Mouse (Mus musculus): ENCODE data around the gene Sh3bgr.

Gene Sh3bgr

DNA sequence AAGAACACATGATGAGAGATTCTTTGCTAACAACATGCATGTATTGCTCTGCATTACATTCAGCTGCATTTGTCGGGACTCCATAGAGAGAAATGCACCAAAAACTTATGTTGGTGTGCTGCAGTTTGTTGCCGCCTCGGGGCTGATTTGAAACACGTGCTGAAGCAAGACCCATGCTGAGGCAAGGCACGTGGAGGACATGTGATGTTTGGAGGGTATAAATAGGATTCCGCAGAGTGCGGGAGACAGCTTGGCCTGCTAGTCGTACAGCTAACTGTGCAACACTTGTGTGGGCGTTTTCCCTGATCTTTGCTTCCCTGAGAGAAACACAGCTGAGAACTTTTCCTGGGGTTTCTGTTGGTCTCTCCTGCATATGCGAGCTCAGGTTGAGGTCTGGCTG lies 9.5 kb downstream of the Sh3bgr start:
- peak; percentile 37 for DNase-seq (ENCODE audit: low read depth, low spot score)

DNA sequence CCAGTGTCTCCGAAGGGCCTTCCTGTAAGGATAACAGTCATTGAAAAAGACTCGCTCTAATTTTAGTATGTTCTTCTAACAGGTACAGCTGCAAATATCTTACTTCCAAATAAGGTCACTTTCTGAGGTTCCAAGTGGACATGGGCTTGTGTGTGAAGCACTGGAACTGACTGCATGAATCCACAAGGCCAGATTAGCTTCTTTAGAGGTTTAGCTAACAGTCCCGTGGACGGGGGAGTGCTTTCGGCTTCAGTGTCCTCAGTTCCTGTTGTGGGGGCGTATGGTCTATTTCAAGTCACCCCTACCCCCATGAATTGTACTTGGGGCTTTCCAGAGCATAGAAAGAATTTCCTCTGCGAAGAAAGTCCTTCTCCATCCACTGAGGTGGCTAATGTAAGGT lies 10.6 kb downstream of the Sh3bgr start:
- DNase-seq (ENCODE audit: low read depth, low spot score), result no peak

DNA sequence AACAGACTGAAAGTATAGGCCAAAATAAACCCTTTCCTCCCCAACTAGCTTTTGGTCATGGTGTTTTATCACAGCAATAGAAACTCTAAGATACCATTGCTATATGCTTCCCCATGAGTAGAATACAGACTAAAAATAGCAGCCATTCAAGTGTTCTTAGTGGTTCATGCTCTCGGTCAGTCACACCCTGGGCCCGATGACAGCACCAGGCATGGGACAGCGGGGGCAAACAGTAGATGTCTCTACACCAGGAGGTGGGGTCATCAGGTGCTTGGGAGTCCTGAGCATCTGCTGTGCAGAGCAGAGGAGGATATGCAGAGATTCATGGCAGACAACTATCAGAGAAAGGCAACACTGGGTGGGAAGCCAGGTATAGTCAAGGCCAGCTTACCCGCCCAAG lies 12.8 kb downstream of the Sh3bgr start:
- no peak for DNase-seq (ENCODE audit: low read depth, low spot score)

DNA sequence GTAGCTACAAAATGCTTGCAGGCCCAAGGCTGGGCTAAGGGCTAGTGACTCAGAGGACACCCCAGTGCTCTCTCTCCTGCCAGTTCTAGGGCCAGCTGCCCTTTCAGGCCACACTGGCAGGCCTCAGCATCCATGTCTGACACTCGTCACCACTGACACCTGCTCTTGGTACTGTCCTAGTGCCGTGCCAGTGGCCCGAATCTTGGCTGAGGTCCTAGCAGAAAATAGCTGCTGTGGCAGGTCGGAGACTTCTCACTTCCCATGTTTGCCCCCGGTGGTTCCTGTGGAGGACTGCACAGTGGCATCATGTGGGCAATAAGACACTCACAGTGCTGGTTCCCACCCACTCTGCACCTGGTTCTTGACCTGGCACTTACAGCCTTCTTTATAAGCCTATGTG lies 21.2 kb downstream of the Sh3bgr start:
- DNase-seq (ENCODE audit: low read depth, low spot score), result peak; percentile 93

DNA sequence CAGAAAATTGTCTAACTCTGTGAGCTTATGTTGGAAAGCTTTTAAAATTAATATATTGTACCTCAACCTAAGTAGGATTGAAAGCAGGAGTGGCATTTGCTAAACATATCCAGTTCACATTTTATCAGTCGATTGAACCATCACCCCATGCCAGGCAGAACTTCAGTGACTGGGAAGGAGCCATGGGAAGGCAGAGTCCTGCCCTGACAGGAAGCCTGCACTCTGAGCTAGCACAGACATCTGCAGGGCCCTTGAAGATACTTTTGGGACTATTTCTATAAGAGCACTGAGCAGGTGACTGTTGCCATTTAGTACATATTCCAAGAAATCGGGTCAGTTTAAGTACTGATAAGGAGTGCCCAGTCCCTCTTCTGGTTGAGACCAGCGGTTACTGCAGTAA lies 21.7 kb downstream of the Sh3bgr start:
- no peak for DNase-seq (ENCODE audit: low read depth, low spot score)

DNA sequence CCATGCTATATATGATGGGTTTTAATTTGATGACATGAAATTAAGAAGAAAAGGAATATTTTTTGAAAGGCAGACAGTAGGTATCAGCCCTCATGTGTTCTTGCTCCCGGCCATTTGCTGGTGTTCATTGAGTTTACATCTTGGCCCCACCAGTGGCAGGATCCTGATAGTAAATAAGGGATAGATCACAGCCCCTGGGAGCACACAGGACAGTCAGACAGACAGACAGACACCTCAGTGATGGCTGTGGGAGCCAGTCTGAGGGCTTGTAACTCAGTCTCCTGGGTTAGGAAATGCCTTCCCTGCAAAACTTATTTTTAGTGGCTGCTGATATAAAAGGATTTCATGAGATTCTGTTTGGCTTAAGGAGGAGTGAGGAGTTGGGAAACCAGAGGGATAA lies 22.2 kb downstream of the Sh3bgr start:
- DNase-seq (ENCODE audit: low read depth, low spot score), result no peak

DNA sequence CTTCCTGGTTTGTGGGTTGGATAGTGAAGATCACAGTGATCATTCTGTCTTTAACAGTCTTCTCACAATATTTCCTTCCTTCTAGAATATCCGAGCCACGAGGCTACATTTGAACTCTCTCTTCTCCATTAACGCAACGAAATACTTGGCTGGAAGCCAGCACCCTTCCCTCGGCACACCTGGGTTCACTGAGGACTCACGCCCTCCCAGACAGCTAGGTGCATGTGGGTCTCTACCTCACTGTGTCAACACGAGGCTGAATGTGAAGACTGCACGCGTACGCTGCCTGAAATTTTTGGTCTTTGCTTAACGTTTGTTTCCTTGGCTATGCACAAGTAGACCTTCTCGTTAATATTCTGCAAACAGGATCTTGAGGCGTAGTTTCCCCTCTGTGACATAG lies 28.2 kb downstream of the Sh3bgr start:
- DNase-seq (ENCODE audit: low read depth, low spot score), result no peak

DNA sequence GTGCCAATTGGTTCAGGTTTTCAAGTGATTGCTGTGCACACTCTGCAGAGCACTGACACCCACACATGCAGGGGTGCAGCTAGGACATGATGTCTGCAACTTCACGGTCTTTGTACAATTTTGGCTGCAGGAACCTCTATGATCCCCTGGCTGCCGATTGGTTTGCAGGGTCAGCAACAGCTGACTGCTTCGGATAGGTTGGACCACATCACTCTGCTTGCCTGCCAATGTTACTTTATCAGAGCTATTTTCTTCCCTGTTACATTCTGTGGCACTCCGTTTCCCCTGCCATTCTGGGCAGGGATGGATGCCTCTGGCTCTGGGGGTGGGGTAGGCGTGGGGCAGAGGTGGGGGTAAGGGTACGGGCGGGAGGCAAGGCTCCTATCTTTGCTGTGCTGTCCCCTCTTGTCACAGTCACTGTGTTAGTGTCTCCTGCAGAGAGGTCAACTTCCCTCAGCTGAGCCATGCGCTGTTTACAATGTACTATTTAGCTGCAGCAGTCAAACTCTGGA lies 28.9 kb downstream of the Sh3bgr start:
- no peak for DNase-seq (ENCODE audit: low read depth, low spot score)

DNA sequence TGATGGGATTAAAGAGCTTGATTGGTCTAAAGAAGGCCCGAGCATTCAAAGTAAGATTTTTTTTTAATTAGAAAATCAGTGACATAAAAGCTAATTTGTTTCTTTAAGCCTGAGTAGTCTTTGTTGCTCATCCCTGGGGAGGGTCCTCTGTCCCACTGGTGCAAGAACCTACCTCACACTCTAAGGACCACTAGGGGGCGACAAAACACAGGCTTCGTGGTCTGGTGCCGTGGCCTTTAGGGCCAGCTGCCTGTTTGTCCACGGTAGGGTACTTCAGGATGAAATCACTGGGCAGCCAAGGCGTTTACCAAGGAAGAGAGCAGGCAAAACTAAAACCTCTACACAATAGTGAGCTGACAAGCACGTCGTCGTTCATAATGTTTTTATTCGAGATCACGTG lies 30.2 kb downstream of the Sh3bgr start:
- DNase-seq (ENCODE audit: low read depth, low spot score), result peak; percentile 68

DNA sequence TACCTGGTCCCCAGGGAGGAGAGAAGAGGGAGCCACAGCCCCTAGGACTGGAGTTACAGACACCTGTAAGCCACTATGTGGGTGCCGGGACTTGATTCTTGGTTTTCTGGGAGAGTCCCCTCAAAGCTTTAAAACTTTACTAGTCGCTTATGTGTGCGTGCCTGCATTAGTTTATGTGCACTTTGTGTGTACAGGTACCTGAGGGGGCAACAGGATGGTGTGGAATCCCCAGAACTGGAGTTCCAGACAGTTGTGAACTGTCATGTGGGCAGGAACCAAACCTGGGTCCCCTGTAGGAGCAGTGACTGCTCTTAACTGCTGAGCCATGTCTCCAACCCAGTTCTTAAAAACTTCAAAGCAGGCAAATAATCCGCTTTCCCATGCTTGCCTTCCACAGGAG lies 31.0 kb downstream of the Sh3bgr start:
- no peak for DNase-seq (ENCODE audit: low read depth, low spot score)

DNA sequence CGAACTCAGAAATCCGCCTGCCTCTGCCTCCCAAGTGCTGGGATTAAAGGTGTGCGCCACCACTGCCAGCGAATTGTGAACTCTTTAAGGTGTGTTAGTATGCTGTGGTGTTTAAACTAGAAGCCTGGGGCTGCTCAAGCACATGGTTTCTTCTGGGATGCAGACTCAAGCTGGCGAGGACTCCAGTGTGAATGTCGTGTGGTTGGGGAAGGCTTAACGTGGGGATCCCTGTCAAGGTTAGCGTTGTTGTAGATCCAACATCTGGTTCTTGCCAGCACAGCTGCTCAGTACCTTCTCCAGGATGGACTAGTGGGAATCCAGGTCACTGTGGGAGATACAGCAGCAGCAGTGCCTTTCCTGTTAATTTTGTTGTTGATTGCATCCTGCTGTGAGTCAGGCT lies 31.7 kb downstream of the Sh3bgr start:
- DNase-seq (ENCODE audit: low read depth, low spot score), result no peak

DNA sequence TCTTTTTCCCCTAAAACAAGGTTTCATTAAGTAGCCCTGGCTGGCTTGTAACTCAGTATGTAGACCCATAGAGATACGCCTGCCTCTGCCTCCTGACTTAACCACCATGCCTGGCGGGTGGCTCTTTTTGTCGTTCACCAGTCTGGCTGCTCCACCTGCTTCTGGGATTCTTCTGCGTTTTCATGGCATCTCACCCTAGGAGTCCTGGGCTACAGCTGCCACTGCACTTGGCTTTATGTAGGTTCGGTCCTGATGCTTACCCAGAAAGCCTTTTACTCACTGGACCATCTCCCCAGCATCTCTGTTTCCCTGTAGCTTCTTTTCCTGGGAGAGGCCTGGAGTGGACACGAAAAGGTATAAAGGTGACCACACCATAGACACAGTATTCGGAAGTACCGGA lies 33.7 kb downstream of the Sh3bgr start:
- DNase-seq (ENCODE audit: low read depth, low spot score), result no peak

DNA sequence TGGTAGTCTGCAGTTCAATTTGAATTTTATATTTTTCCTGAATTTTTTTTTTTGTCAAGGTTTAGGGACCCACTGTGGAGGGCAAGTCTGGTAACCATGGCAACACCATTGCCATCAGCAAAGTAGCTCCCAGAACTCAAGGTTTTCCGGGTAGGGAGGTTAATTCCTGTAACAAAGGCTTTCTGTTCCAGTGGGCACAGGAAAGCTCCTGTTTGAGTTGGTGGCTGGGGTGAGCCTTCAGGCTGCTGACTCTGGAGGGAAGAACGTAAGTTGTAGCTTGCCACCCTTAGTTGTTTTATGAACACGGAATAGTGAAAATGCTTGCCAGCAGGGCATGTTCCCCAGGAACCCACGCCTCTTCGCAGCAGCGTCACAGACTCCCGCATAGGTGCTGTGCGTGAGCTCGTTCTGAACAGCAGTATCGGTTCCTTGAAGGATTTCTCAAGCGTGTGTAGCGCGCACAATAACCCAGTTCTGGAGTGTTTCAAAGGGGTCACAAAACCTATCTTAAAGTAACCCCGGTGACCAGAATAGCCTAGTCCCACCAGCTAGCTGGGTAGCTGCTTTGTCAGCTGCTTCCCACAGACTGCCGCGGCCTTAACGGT lies 35.2 kb downstream of the Sh3bgr start, which contains the start of gene B3galt5:
Gene B3galt5 (plus strand): TSS at position 436 of the 605 bp plus-strand sequence.
- DNase-seq (ENCODE audit: low read depth, low spot score), result no peak

DNA sequence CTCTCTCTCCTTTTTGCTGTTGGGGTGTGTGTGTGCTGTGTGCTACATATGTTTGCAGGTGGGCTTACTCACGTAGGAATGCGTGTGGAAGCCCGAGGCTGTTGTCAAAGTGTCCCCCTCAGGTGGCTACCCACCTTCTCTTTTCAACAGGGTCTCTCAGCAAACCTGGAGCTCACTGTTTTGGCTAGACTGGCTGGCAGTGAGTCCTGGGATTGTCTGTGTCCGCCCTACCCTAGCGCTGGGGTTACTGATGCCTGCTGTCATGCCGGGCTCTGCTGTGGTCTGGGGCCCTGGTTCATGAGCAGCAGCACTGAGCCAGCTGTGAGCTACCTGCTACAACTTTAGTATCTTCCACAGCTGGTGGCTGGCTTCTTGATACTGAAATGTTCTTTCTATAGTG lies 44.2 kb downstream of the Sh3bgr start:
- no peak for DNase-seq (ENCODE audit: low read depth, low spot score)

DNA sequence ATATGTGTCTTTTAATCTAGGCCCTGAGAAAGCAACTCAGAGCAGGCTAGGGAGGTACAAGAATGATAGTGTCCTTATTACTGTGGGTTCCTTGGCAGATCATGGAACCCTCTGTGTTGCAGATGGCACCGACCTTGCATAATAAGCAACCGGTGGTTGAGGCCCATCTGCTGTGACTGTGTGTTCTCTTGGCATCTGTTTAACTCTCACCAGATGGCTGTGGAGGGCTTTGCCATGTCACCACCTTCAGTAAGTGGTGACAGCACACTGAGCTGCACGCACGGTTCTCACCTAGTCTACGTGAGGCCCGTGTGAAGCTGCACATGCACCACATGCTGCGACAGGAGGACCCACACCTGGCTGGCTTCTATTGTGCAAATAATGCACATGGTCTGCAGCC lies 49.4 kb downstream of the Sh3bgr start:
- no peak for DNase-seq (ENCODE audit: low read depth, low spot score)

DNA sequence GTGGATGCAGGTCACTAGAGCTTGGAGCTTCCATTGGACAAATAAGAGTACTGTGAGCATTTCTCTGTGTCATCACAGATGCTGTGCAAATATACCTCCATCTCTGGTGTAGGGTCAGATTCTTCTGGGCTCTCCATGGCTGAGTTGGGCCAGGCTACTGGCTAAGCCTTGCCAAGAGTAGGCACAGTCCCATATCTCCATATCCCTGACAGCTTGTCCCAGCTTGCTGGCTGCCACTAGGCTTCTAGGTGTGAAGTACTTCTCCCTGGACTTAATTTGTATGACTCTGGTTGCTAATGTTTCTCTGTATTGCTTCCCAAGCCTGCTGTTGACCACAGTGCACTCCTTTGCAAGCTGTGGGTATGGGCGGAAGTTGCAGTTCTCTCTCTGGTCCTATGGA lies 51.9 kb downstream of the Sh3bgr start:
- DNase-seq (ENCODE audit: low read depth, low spot score), result no peak

DNA sequence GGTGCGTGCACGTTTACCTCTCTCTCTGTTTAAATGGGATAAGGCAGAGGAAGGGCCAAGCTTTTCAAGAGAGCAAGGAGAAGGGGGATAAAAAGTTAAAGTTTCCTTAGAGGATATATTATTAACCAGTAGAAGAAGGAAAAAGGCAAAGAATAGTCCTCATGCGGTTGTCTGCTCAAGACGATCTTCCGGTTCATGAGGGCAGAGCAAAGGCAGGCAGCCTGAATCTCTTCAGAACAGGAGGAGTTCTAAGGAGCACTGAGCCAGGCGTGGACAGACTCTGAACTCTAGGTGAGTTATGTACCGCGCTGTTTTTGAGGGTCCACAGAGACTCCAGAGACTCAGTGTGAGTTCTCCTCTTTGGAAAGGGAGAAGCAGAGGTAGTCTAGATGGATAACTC lies 58.2 kb downstream of the Sh3bgr start:
- no peak for DNase-seq (ENCODE audit: low read depth, low spot score)

DNA sequence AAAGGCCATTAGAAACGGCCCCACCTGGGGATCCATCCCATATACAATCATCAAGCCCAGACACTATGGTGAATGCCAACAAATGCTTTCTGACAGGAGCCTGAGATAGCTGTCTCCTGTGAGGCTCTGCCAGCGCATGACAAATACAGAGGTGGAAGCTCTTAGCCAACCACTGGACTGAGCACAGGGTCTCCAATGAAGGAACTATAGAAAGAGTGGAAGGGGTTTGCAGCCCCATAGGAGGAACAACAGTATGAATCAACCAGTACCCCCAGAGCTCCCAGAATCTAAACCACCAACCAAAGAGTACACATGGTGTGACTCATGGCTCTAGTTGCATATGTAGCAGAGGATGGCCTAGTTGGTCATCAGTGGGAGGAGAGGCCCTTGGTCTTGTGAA lies 71.5 kb downstream of the Sh3bgr start:
- DNase-seq (ENCODE audit: low read depth, low spot score), result no peak

DNA sequence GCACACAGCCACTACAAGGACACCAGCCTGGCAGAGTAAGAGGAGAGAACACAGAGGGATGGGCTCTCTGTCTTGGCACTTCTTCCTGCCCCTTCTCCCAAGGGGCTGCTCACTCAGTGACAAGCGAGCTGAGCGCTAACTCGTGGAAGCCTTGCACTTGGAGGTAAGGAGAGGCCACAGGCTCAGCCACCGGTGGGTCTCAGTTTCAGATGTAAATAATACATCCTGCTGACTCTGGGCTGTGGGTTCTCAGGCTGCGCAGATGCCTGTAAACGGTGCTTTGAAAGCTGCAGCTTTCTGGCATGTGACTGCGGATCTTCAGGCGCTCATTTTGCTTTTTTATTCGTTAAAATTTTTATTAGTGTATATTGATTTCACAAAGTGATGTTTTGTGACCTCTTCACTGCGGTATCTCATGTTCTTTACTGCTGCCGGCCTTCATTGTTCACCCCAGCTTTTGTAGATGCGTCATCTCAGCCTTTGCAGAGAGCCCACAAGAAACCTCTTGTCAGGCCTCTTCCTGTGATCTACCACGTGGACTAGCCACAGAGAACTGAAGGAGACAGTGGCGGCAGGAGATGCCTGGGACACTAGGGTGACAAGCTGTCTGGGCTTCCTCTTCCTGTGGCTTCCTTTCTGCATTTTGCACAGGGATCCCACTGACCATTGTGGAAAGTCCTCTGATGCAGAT lies 72.8 kb downstream of the Sh3bgr start:
- DNase-seq (ENCODE audit: low read depth, low spot score), result no peak

DNA sequence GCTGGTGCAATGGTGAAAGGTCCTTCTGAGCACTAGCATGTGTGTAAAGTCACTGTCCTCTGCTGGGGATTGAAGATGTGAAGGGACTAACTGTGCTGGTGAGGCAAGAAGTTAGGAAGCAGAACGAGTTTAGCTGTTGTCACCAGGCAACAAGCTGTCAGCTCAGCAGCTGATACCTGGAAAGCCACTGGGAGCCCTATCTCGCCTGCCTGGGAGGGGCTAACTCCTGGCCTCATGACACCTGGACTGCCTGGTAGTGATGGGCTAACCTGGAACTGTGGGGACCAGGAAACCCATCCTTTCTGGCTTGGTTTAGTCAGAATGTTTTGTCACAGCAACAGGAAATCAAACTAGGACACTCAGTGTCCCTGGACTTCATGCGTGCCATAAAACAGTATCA lies 76.3 kb downstream of the Sh3bgr start:
- no peak for DNase-seq (ENCODE audit: low read depth, low spot score)
